Mouse (Mus musculus) v-Abl transformed pro-B cells (cell line): ENCODE data around the gene Ttc34.

Experiments used
- in situ Hi-C, 2 experiments: fragments of 400-800 bp; cut with MboI; formaldehyde crosslinking; loops; one replicate each; pipeline ENCODE4 v1.15.1; 2025; ENCODE audit not compliant: unreplicated experiment in 2 of 2

The Ttc34 gene

GRCm38 (mm10) chr4:154856480-154856837 lies 19.2 kb downstream of the Ttc34 start:
- in situ Hi-C loops, result no loop called here

- in situ Hi-C loops, result no loop called here
These were observed 19.6 kb downstream of the Ttc34 start for GRCm38 (mm10) chr4:154856882-154857281.

- in situ Hi-C loops, result no loop called here
These were observed 20.3 kb downstream of the Ttc34 start for GRCm38 (mm10) chr4:154857366-154858240.

- in situ Hi-C loops, result no loop called here
These were observed 21.3 kb downstream of the Ttc34 start for GRCm38 (mm10) chr4:154858601-154859000.

- in situ Hi-C loops, result no loop called here
These were observed 24.7 kb downstream of the Ttc34 start for GRCm38 (mm10) chr4:154861967-154862366.

- in situ Hi-C loops, result no loop called here
These were observed 26.2 kb downstream of the Ttc34 start for GRCm38 (mm10) chr4:154863436-154863935.

GRCm38 (mm10) chr4:154864271-154864771 lies 27.1 kb downstream of the Ttc34 start:
- in situ Hi-C loops, result no loop called here

GRCm38 (mm10) chr4:154864961-154865760 lies 27.9 kb downstream of the Ttc34 start:
- in situ Hi-C loops, result no loop called here

- in situ Hi-C loops, result no loop called here
These were observed 29.1 kb downstream of the Ttc34 start for GRCm38 (mm10) chr4:154866391-154866790.

- in situ Hi-C loops, result no loop called here
These were observed 30.0 kb downstream of the Ttc34 start for GRCm38 (mm10) chr4:154867257-154867656.

GRCm38 (mm10) chr4:154869440-154869839 lies 32.2 kb downstream of the Ttc34 start, which contains the start of gene Mmel1:
Gene Mmel1, plus strand, starts transcription at chr4:154869585.
- in situ Hi-C loops, result no loop called here

- in situ Hi-C loops, result loop anchor here in 1 of 2 experiments (10.0 kb wide), 1 partner anchor 384 kb away; no protein-coding TSS in a partner anchor
These were observed 33.5 kb downstream of the Ttc34 start for GRCm38 (mm10) chr4:154870721-154871120.

- in situ Hi-C loops, result loop anchor here in 1 of 2 experiments (10.0 kb wide), 1 partner anchor 383 kb away; no protein-coding TSS in a partner anchor
These were observed 34.5 kb downstream of the Ttc34 start for GRCm38 (mm10) chr4:154871757-154872251.

- in situ Hi-C loops, result loop anchor here in 1 of 2 experiments (10.0 kb wide), 1 partner anchor 382 kb away; no protein-coding TSS in a partner anchor
These were observed 35.9 kb downstream of the Ttc34 start for GRCm38 (mm10) chr4:154873186-154873585.

GRCm38 (mm10) chr4:154877864-154878548 lies 40.7 kb downstream of the Ttc34 start:
- in situ Hi-C loops, result loop anchor here (5.0 to 25.0 kb wide), 7 partner anchors 64 to 584 kb away; partner anchors contain the start of genes Faap20 (in 1 of the 2), Pex10 (in 1 of the 2) and Tmem52 (in 1 of the 2)

GRCm38 (mm10) chr4:154880730-154881129 lies 43.5 kb downstream of the Ttc34 start:
- in situ Hi-C loops, result loop anchor here in 1 of 2 experiments (25.0 kb wide), 1 partner anchor 582 kb away; the partner anchor contains the start of gene Tmem52

GRCm38 (mm10) chr4:154882014-154882659 lies 44.9 kb downstream of the Ttc34 start:
- in situ Hi-C loops, result loop anchor here in 1 of 2 experiments (25.0 kb wide), 1 partner anchor 580 kb away; the partner anchor contains the start of gene Tmem52

GRCm38 (mm10) chr4:154885416-154885815 lies 48.2 kb downstream of the Ttc34 start:
- in situ Hi-C loops, result loop anchor here in 1 of 2 experiments (25.0 kb wide), 1 partner anchor 577 kb away; the partner anchor contains the start of gene Tmem52
